Mouse (Mus musculus) bone marrow macrophage, adult 2 months (primary cell): ENCODE results near the gene Zfp978.
"Not testable (repeated sequence)": the region's sequence is repeated elsewhere in the genome, so short reads cannot be mapped to it uniquely, and the experiment has no call there.

Experiments
- CTCF ChIP-seq: IDR thresholded peaks from 2 replicates; pipeline ENCODE4 v1.5.1; 2012; ENCODE audit warnings: low read depth, mild to moderate bottlenecking, low read length, moderate library complexity
- POLR2A ChIP-seq: IDR thresholded peaks from 2 replicates; pipeline ENCODE4 v1.6.1; 2012; ENCODE audit warnings: mild to moderate bottlenecking, low read depth, low read length, borderline replicate concordance

- not testable (repeated sequence) for TF ChIP-seq CTCF, POLR2A
These were observed 39.1 kb downstream of the Zfp978 start for GRCm38 (mm10) chr4:147400031-147400847.
